20 mouse cellular contexts compared by ENCODE assay signal in genomic region chr2:166767591-166767990, GRCm38 (mm10).
"Had no signal": no experiment of that assay in that cellular context is flagged by ENCODE, and none has a peak within 500 bp of the region (broad histone marks: within the 10 kb centered on the region; RNA-seq: fewer than 3 reads in every experiment).

No protein-coding gene starts in this region.

- H3K27me3 ChIP-seq: lung, embryonic 15.5 days; midbrain, embryonic 13.5 days; midbrain, embryonic 15.5 days; neural tube, embryonic 12.5 days; stomach, embryonic 15.5 days had no signal

- H3K4me3 ChIP-seq: lung, embryonic 15.5 days; megakaryocyte, embryonic 14.5 days; midbrain, embryonic 13.5 days; midbrain, embryonic 15.5 days; neural tube, embryonic 12.5 days; stomach, embryonic 15.5 days had no signal

- DNase-seq: lung, adult 2 months; lung, postnatal 14 days; lung, postnatal 36 days; retina, postnatal 1 day; right cerebral cortex, adult 18-20 months; right cerebral cortex, postnatal 25 days; right cerebral cortex, postnatal 4 days; thymus, adult 2 months; thymus, postnatal 25 days; thymus, postnatal 4 days had no signal

- H3K27ac ChIP-seq: lung, embryonic 15.5 days; macrophage; midbrain, embryonic 13.5 days; midbrain, embryonic 15.5 days; neural tube, embryonic 12.5 days; stomach, embryonic 15.5 days; stomach, postnatal 0 days had no signal

- H3K4me1 ChIP-seq: lung, embryonic 15.5 days; megakaryocyte, embryonic 14.5 days; midbrain, embryonic 15.5 days; stomach, embryonic 15.5 days had no signal

- ATAC-seq: lung, postnatal 0 days; midbrain, embryonic 13.5 days; midbrain, embryonic 15.5 days had no signal

- H3K9me3 ChIP-seq: lung, embryonic 15.5 days; midbrain, embryonic 13.5 days; midbrain, embryonic 15.5 days; neural tube, embryonic 12.5 days; stomach, embryonic 15.5 days had no signal

- H3K9ac ChIP-seq: lung, embryonic 15.5 days; midbrain, embryonic 13.5 days; midbrain, embryonic 15.5 days; neural tube, embryonic 12.5 days; stomach, embryonic 15.5 days had no signal

- H3K4me2 ChIP-seq: lung, embryonic 15.5 days; midbrain, embryonic 11.5 days; midbrain, embryonic 13.5 days; midbrain, embryonic 15.5 days; neural tube, embryonic 12.5 days; stomach, embryonic 15.5 days had no signal

- H3K36me3 ChIP-seq: lung, embryonic 15.5 days; midbrain, embryonic 13.5 days; midbrain, embryonic 15.5 days; neural tube, embryonic 12.5 days; stomach, embryonic 15.5 days had no signal
